Mouse (Mus musculus): ENCODE measurements around the gene Igf2bp3.

DNA sequence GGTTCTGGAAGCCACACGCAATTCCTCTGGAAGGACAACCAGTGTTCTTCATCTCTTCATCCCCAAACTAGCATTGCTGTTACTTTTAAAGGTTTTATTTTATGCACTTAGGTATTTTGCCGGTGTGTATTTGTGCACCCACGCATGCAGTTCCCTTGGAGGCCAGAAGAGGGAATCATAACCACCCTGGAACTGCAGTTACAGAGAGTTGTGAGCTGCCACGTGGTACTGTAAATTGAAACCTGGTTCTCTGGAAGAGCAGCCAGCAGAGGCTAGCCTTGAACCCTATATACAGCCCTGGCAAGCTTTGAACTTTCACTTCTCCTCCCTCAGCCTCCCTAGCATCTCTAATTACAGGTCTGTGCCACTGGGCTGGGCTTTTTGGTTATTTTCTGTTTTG is 18.6 kb upstream of the Igf2bp3 start:
- TF ChIP-seq CTCF (IDR thresholded peaks at IDR 0.05; ENCODE audit: borderline replicate concordance, extremely low read depth, insufficient read depth, insufficient read length) (peak; percentile 21; the same call in 1 of the 2 replicates), POLR2A (IDR thresholded peaks at IDR 0.05; ENCODE audit: borderline replicate concordance, extremely low read depth, insufficient read depth, insufficient read length, poor library complexity, severe bottlenecking) (no peak)
